Mouse (Mus musculus) hindbrain, postnatal 0 days (tissue): ENCODE data around the gene Dusp8. TPM values are rescaled to one million over a fixed set of nuclear protein-coding genes. Genes with fewer than 3 reads are reported as not detected.

Source experiments
- ATAC-seq: fragments of 200-750 bp; cut with Nextera tagmentation; 2 replicates; pipeline ENCODE4 v1.8.0; 2017; ENCODE audit warnings: mild to moderate bottlenecking, moderate TSS enrichment, moderate library complexity
- DNase-seq: peaks from one replicate; pipeline ENCODE4 v3.0.0-alpha.2; 2015; ENCODE audit warnings: low spot score
- H3K27ac ChIP-seq: fragments of 300-500 bp; sonication (generic); 2 replicates; pipeline ENCODE4 v1.5.1; 2014; ENCODE audit warnings: mild to moderate bottlenecking
- H3K27me3 ChIP-seq: fragments of 300-500 bp; sonication (generic); 2 replicates; pipeline ENCODE4 v1.6.1; 2014; ENCODE audit warnings: low read length, mixed read lengths; ENCODE audit not compliant: insufficient read depth
- H3K36me3 ChIP-seq: fragments of 300-500 bp; sonication (generic); 2 replicates; pipeline ENCODE4 v1.6.1; 2014; ENCODE audit warnings: low read length, mixed read lengths; ENCODE audit not compliant: insufficient read depth
- H3K4me1 ChIP-seq: fragments of 300-500 bp; sonication (generic); 2 replicates; pipeline ENCODE4 v1.6.1; 2014; ENCODE audit warnings: antibody characterized with exemption, low read length, mixed read lengths; ENCODE audit not compliant: insufficient read depth
- H3K4me2 ChIP-seq: fragments of 300-500 bp; sonication (generic); 2 replicates; pipeline ENCODE4 v1.6.1; 2014; ENCODE audit warnings: low read depth, mild to moderate bottlenecking, low read length, moderate library complexity, mixed read lengths
- H3K4me3 ChIP-seq: fragments of 300-500 bp; sonication (generic); 2 replicates; pipeline ENCODE4 v1.5.1; 2014; ENCODE audit warnings: low read length
- H3K9ac ChIP-seq: fragments of 300-500 bp; sonication (generic); replicated peaks from 2 replicates; pipeline ENCODE4 v1.6.1; 2014; ENCODE audit warnings: mild to moderate bottlenecking, low read length, moderate library complexity, mixed read lengths
- H3K9me3 ChIP-seq: fragments of 300-500 bp; sonication (generic); 2 replicates; pipeline ENCODE4 v1.6.1; 2016; ENCODE audit warnings: low read length, mixed read lengths
- CTCF ChIP-seq: IDR thresholded peaks from 2 replicates; pipeline ENCODE4 v1.5.1; 2016; ENCODE audit warnings: antibody characterized with exemption, control low read depth, low read depth
- WGBS: fragments of 180-500 bp; shearing (Covaris S2); extraction: QIAGEN DNeasy Blood & Tissue Kit; methylation state at CpG from one replicate; pipeline ENCODE4 v1.1.7; 2014; 5-methylcytosine and 5-hydroxymethylcytosine counted together
- polyA plus RNA-seq: library from polyadenylated mRNA; unstranded; fragments of >200 nt; fragmentation: Nextera tagmentation; extraction: Ambion mirVana; gene quantifications from 2 replicates; pipeline ENCODE4 v1.2.1, GENCODE M21; 2015
- total RNA-seq: library from RNA; depleted of rRNA; stranded (reverse); fragments of >200 nt; gene quantifications from 2 replicates; pipeline ENCODE4 v1.2.3, GENCODE M21; 2014

Gene Dusp8
- total and polyA plus RNA-seq, 2 experiments from 2014 or later, result 94.6 to 129 TPM

GRCm38 (mm10) chr7:142081736-142082135, 13.9 kb downstream of the Dusp8 start:
- H3K9me3 ChIP-seq, result no peaks in the 10 kb centered on the region
- H3K36me3 ChIP-seq, result peaks cover 27% of the 10 kb centered on the region
- no peak overlapping the region for H3K4me2 ChIP-seq
- H3K4me3 ChIP-seq, result no peak overlapping the region
- no peak overlapping the region for H3K9ac ChIP-seq
- DNase-seq (no peak), ATAC-seq (no peak)
- no peak for TF ChIP-seq CTCF
- H3K27ac ChIP-seq, result peak overlapping the region; percentile 7; the same call in 1 of the 2 replicates
- WGBS, result 32% methylated on average over 17 of the region's 17 CpGs
- no peaks in the 10 kb centered on the region for H3K27me3 ChIP-seq
- peaks cover 3% of the 10 kb centered on the region; the same call in 1 of the 2 replicates for H3K4me1 ChIP-seq

- H3K9ac ChIP-seq, result no peak overlapping the region
- H3K4me3 ChIP-seq, result no peak overlapping the region
- H3K27me3 ChIP-seq, result no peaks in the 10 kb centered on the region
- H3K27ac ChIP-seq, result no peak overlapping the region
- ATAC-seq (no peak), DNase-seq (no peak)
- H3K36me3 ChIP-seq, result peaks cover 20% of the 10 kb centered on the region
- H3K9me3 ChIP-seq, result no peaks in the 10 kb centered on the region
- no peak overlapping the region for H3K4me2 ChIP-seq
- no peak for TF ChIP-seq CTCF
- 56% methylated on average over 2 of the region's 2 CpGs for WGBS
- H3K4me1 ChIP-seq, result peaks cover 3% of the 10 kb centered on the region; the same call in 1 of the 2 replicates
Measured at GRCm38 (mm10) chr7:142080876-142081275, 14.8 kb downstream of the Dusp8 start.

- no peak overlapping the region for H3K27ac ChIP-seq
- H3K27me3 ChIP-seq, result no peaks in the 10 kb centered on the region
- TF ChIP-seq CTCF, result no peak
- 0 out of 2 replicates have a peak, but pooled peaks cover 3% of the 10 kb centered on the region for H3K4me1 ChIP-seq
- no peak overlapping the region for H3K9ac ChIP-seq
- DNase-seq (no peak), ATAC-seq (no peak)
- 52% methylated on average over 5 of the region's 5 CpGs for WGBS
- no peaks in the 10 kb centered on the region for H3K9me3 ChIP-seq
- H3K36me3 ChIP-seq, result peaks cover 17% of the 10 kb centered on the region
- no peak overlapping the region for H3K4me2 ChIP-seq
- no peak overlapping the region for H3K4me3 ChIP-seq
Measured at GRCm38 (mm10) chr7:142079365-142079764, 16.3 kb downstream of the Dusp8 start.

GRCm38 (mm10) chr7:142077138-142077537, 18.5 kb downstream of the Dusp8 start:
- Histone ChIP-seq H3K4me1 (no peaks in the 10 kb centered on the region), H3K9me3 (no peaks in the 10 kb centered on the region), H3K27ac (no peak overlapping the region; the same call in 1 of the 2 replicates), H3K9ac (no peak overlapping the region), H3K4me2 (no peak overlapping the region), H3K36me3 (0 out of 2 replicates have a peak, but pooled peaks cover 5% of the 10 kb centered on the region), H3K27me3 (no peaks in the 10 kb centered on the region), H3K4me3 (no peak overlapping the region)
- TF ChIP-seq CTCF, result no peak
- no peak for ATAC-seq
- WGBS, result 64% methylated on average over 3 of the region's 3 CpGs
- DNase-seq, result no peak

GRCm38 (mm10) chr7:142074146-142074886, 21.3 kb downstream of the Dusp8 start:
- ATAC-seq (no peak), DNase-seq (no peak)
- Histone ChIP-seq H3K27me3 (no peaks in the 10 kb centered on the region), H3K4me2 (no peak overlapping the region), H3K36me3 (no peaks in the 10 kb centered on the region), H3K9me3 (no peaks in the 10 kb centered on the region), H3K4me1 (no peaks in the 10 kb centered on the region), H3K4me3 (no peak overlapping the region), H3K27ac (no peak overlapping the region), H3K9ac (no peak overlapping the region)
- TF ChIP-seq CTCF, result no peak
- 81% methylated on average over 8 of the region's 8 CpGs for WGBS

GRCm38 (mm10) chr7:142071717-142072116, 23.9 kb downstream of the Dusp8 start:
- TF ChIP-seq CTCF, result no peak

GRCm38 (mm10) chr7:142071212-142071578, 24.4 kb downstream of the Dusp8 start:
- no peak for TF ChIP-seq CTCF
- no peak for DNase-seq
- Histone ChIP-seq H3K4me2 (peak overlapping the region; percentile 46), H3K9ac (0 out of 2 replicates have a peak overlapping the region, but pooled peaks have one; percentile 2), H3K36me3 (no peaks in the 10 kb centered on the region), H3K27ac (no peak overlapping the region), H3K27me3 (no peaks in the 10 kb centered on the region), H3K9me3 (no peaks in the 10 kb centered on the region), H3K4me3 (no peak overlapping the region), H3K4me1 (no peaks in the 10 kb centered on the region)
- 3% methylated on average over 10 of the region's 10 CpGs for WGBS
- no peak; the same call in 1 of the 2 replicates for ATAC-seq

More at GRCm38 (mm10) chr7:142071717-142072116, 23.9 kb downstream of the Dusp8 start:
- Histone ChIP-seq H3K9me3 (no peaks in the 10 kb centered on the region), H3K27me3 (no peaks in the 10 kb centered on the region), H3K9ac (no peak overlapping the region), H3K27ac (no peak overlapping the region), H3K4me3 (no peak overlapping the region), H3K36me3 (no peaks in the 10 kb centered on the region), H3K4me2 (no peak overlapping the region), H3K4me1 (no peaks in the 10 kb centered on the region)
- DNase-seq, result no peak
- no peak for ATAC-seq
